Mouse (Mus musculus) telencephalon, adult 2 months (tissue): Measurements from ENCODE around the gene Emx1.
A peak's percentile ranks its signal among the peaks of the same experiment; 100 is the strongest.

Experiments used
- DNase-seq: peaks from one replicate; pipeline ENCODE4 v3.0.0-alpha.2; 2011; ENCODE audit warnings: low read depth, low spot score

Gene Emx1

DNA sequence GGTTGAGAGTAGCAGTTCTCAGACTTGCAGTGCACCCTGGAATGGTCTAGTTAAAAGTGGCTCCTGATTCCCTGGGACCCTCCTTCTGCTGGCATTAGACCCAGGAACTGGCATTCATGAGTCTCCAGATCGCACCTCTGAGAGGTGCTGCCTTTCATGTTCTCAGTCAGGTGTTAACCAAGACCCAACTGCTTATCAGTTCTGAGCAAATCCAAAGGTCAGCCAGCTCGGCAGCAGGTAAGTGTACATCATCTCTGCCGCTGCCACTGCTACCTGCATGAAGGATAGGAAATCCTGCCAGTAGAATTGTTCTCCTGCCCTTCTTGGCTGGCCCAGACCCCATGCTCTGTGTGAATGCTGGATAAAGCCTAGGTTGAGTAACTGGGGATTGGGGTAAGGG, 43.5 kb downstream of the Emx1 start:
- DNase-seq: no peak

DNA sequence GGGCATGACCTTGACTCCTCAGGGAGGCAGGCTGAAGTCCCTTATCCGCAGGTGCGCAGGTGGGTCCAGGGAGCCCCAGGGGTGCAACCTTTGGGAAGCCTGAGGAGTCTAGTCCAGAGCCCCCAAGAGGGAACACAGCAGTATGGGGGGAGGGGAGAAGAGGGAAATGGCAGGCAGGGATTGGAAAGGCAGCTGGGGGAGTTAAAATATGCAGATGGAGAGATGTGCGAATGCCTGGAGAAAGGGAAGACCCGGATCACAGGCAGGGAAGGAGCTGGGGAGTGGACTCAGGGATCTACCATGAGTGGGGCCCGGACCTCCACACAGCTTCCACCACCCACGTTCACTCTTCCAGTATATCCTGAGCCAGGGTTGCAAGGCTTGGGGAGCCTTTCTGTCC, 44.2 kb downstream of the Emx1 start:
- DNase-seq: no peak

DNA sequence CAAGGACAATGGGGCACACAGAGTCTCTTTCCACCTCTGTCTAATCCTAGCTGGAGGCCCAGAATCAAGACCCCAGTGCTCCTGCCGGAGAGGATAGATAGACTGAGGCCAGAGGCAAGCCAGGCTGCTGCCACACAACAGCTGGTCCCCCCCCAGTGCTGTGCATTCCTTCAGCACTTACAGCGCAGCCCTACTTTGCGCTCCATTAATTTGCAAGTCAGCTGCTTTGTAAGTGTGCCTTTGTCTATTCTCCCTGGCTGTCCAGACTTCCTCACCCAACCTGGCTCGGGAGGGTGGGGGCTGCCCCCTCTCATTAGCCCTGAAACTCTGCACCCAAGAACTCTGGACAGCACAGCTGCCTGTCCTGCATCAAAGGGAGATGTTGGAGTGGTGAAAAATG, 44.8 kb downstream of the Emx1 start:
- DNase-seq: no peak

DNA sequence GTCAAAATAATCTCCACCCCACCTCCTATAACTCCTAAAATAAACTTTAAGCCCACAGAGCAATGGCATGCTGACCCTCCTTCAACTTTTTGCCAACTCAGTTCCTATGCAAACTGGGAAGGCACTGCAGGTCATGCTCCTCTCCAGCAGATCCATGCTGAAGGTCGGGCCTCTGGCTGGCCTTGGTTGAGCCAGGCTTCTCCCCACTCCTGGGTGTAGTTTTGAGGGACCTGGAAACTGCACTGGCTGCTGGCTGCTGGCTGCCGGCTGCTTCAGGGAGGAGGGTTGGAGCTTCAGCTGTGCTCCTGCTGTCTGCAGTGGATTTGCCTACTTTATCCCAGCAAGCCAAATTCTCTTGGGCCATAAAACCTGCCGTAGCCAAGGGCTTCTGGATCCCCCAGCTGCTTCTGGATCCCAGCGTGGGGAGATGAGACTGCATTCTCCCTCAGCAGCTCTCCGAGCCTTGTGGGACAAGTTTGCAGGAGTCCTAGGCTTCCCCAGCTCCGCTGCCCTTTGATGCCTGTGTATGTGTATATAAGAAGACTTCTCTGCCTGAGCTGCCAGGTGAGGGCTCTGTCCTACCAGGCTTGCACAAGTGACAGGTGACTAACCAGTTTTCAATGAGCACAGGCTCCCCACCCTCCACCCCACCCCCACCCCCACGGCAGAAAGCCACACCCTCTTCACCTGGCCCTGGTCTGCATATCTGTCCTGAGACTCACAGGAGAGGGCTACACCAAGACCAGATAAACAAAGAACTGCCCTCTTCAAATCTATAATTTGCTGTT, 45.8 kb downstream of the Emx1 start:
- no peak for DNase-seq

DNA sequence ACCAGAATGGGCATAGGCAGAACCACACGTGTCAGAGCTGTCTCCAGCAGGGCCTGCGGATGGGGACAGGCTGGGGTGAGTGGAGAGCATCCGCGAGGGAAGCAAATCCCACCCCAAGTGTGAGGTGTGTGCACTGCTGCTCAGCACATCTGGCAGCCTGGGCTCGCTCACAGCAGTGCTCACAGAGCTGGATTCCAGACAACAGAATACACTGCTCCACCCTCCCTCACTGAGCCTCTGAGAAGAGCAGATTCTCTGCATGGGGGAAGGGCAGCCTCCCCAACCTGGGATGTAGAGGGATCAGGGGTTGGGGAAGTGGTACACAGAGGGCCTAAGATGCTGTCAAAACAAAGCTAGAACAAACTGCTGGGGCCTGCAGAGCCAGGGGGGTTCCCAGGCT, 47.6 kb downstream of the Emx1 start:
- no peak for DNase-seq

- no peak for DNase-seq
Observed at GRCm38 (mm10) chr6:85237001-85237400, 49.8 kb downstream of the Emx1 start.

DNA sequence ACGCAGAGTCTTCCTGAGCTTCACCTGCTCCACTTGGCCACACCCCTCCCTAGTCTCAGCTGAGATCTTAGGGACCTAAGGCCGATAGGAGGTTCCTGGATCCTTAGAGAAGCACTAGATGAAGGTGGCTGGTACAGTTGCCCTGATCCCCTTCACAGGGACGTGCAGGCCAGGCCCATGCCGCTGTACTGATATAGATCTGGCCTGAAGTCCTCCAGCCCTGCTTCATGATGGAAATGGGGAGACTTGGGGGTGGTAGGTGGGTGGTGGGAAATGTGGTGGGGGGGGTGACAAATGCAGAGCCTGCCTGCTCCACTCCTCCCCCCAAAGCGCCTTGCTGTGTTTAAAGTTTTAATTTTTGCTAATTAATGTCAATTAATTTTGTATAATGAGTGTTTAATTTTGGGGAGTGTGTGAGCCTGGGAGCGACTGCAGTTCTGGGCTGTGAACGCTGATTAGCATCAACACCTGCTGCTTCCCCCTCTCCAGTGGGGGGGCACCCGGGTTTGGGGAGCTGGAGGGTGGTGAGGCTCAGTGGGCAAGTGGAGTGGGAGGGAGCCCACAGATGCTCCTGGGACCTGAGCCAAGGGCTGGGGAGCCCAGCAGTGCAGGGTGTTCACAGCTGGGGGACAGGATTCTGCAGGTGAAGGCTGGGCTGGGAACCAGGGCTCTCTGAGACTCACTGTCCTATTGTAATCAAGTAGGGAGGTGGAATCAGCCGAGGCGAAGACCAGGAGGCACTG, 50.5 kb downstream of the Emx1 start:
- DNase-seq: peak; percentile 42

DNA sequence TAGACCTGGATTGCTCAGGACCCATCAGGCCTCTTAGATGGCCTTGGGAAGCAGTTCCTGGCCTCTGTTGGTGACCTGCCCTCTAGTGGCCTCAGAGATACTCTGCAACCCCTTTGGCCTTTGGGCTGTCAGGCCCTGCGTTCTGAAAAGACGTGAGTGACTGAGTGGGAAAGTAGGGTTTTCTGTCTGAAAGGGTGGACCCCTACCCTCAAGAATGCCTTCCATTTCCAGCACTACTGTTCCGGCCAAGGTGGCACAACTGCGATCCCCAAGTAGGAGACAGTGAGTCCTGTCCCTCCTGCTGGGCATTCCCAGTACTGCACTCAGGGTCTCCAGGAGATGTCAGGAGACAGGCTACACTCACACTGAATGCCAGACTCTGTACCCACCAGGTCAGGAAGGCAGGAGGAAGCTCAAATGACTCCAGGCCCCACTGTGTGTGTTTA, 51.8 kb downstream of the Emx1 start:
- no peak for DNase-seq

GRCm38 (mm10) chr6:85249821-85250220, 62.6 kb downstream of the Emx1 start:
- no peak for DNase-seq

DNA sequence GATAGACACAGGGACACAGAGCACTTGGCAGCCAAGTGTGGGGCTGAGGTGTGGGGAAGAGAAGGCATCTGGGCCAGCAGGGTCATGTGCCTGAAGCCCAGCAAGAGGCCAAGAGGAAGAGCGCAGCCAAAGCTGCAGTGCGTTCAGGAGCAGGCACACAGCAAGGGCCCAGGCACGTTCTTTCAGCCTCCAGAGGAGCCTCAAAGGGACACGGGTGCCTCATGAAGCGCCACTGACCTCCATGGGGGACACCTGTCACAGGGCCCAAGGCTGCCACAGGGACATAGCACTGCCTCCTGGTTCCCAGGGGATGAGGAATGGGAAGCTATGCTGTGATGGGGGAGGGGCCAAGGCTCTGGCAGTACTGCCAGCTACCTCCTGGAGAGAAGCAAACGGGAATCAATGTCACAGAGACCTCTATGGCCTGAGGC, 63.6 kb downstream of the Emx1 start:
- no peak for DNase-seq

DNA sequence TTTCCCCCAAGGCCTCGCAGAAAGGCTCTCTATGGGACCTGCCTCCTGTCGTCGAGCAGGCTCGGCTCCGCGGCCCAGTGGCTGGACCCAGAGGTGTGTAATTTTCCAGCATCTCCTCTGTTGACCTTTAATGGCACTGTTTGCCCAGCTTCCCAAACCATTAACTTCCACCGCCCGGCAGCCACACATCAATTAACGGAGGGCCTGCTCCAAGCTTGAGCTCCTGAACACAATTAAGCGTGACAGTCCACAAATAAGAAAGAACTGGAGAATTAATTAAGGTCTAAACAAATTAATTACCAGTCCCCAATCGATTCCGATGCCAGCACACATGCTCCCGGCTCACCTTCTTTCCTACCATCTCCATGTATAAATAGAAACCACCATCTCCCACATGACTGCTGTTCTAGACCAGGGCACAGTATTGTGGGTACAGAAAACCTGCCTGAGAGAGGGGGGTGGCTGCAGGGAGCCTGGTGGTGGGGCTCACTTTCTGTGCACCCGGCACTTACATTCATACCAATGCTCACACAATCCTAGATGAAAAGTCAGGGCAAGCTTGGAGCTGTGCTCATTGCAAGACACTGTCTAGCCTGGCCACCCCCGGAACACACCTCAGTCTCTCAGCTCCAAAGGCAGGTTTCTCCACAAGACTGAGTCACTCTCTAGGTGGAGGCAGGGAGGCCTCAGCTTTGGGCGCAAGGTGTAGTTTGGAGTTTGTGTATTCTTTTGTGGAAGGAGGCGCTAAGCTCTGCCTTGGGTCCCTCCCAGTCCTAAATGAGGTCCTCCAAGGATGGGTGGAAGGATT, 65.2 kb downstream of the Emx1 start:
- no peak for DNase-seq

DNA sequence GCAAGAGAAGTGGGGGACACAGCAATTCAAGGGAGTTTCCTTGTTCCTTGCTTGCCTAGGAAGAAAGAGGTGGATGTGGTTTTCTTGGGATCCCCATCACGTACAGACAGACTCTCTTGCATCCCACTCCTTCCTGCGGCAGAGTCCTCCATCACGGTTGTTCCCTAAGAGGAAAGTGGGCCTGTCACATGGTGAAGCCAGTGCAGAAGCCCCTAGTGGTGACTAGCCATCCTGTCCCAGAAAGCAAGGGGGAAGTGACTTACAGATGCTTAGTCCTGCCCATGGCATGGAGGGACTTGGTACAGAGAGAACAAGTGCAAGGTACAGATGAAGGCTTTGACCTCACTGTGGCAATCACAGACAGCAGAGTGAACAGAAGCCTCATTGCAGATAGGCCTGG, 66.0 kb downstream of the Emx1 start:
- no peak for DNase-seq
